ENCODE assay signal across 11 mouse cellular contexts in the genomic region with DNA sequence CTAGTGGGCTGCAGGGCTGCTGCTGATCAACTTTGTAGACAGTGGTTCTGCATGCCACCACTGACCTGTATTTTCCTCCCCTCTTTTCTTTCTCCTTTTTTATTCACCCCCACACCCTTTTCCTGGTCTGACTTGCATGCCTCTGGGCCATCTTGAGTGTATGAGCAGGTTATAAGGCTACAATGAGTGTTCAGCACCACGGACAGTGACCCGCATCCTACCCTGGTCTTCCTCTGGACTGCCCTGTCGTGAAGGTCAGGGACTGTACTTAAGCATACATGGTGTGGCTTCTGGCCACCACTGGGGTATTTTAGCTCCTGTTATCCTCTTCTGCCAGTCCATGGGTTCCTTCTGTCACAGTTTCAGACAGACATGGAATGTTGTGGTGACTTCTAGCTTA. TPM values are rescaled to one million over a fixed set of nuclear protein-coding genes. Genes with fewer than 3 reads are reported as not detected.
DNase-seq lines count a peak whose midpoint lies in the region; ATAC-seq and TF ChIP-seq lines count a peak whose summit lies in the region.
"Had no signal": no experiment of that assay in that cellular context is flagged by ENCODE, and none has a peak within 500 bp of the region (broad histone marks: within the 10 kb centered on the region; RNA-seq: fewer than 3 reads in every experiment).

No protein-coding gene starts in this region.

- peak; percentile 20 for DNase-seq in gastrocnemius, postnatal 14 days
- DNase-seq in gastrocnemius, adult 2 months: no peak
- DNase-seq in thymus, postnatal 0 days (ENCODE audit: low spot score): peak; percentile 2
- DNase-seq in thymus, postnatal 25 days: no peak
- peak; percentile 61 for DNase-seq in kidney, postnatal 14 days
- DNase-seq in thymus, postnatal 14 days: peak; percentile 12
- no peak for DNase-seq in spleen, adult 18-20 months

- intact Hi-C loops in gastrocnemius, postnatal 14 days (cut with DNase I; ENCODE audit: low total_unique reads): no loop called here
- intact Hi-C loops in gastrocnemius, adult 2 months (cut with DNase I): no loop called here

- ATAC-seq in megakaryocyte-erythroid progenitor cell, adult 5-6 weeks (replicated peaks; ENCODE audit: low FRiP score, low TSS enrichment, poor library complexity, severe bottlenecking): no peak

- TF ChIP-seq CTCF in gastrocnemius, adult 2 months (IDR thresholded peaks at IDR 0.05): no peak

- H3K4me3 ChIP-seq in gastrocnemius, adult 2 months: no peak overlapping the region

- H3K27ac ChIP-seq in gastrocnemius, adult 2 months: no peak overlapping the region
- H3K27ac ChIP-seq: macrophage had no signal

RNA-seq across cellular contexts. Expression of a gene that starts 50.3 kb away (rescaled TPM):
- not detected for total RNA-seq in gastrocnemius, postnatal 14 days (2021)
- total RNA-seq in gastrocnemius, adult 2 months (2021): not detected
- not detected in 2 replicates for polyA plus RNA-seq in thymus, postnatal 0 days (2015; fragmentation: Nextera tagmentation; extraction: Ambion mirVana)
- not detected in 2 replicates for total RNA-seq in megakaryocyte-erythroid progenitor cell, adult 5-6 weeks (2014; fragmentation: Nextera tagmentation)
- total RNA-seq in megakaryocyte-erythroid progenitor cell, adult 5-6 weeks (2017): not detected in 2 replicates
- polyA plus RNA-seq: heart, embryonic 14.5 days; macrophage; stomach, embryonic 14.5 days had no signal

Comparison
In these comparisons a context has a peak if more than half of its experiments do, and no peak if none do; other contexts are left out.
1. DNase-seq: peak in gastrocnemius, postnatal 14 days (single experiment), thymus, postnatal 0 days (single experiment), kidney, postnatal 14 days (single experiment) and thymus, postnatal 14 days (single experiment); none in gastrocnemius, adult 2 months (single experiment), thymus, postnatal 25 days (single experiment) and spleen, adult 18-20 months (0 of 2).